Mouse (Mus musculus) heart, adult 2 months (tissue): ENCODE results near the gene Usp46.

Experiments
- CTCF ChIP-seq: fragments of 200-600 bp; IDR thresholded peaks from 2 replicates; pipeline ENCODE4 v1.8.1; 2022; ENCODE audit warnings: antibody characterized with exemption, mild to moderate bottlenecking, moderate library complexity
- EP300 ChIP-seq: fragments of 200-500 bp; IDR thresholded peaks from 2 replicates; pipeline ENCODE4 v1.6.1; 2011; ENCODE audit warnings: low read depth, low read length, control low read depth; ENCODE audit not compliant: insufficient read depth

DNA sequence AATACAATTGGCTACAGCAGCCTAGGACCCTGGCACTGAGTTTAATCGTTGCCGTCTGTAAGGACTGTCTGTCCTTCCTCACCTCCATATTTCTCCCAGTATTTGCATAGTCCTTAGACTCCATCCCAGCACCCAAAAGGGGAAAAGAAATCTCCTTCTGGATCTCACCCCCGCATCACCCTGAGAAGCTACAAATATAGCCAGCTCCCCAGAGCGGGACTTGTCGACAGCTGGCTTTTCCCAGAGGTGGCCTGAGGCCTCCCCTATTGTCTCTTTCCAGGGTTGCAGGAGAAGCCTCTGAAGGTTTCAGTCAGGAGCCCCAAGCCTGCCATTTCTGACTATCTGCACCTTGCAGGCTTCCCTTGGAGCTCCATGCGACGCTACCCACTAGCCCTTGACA, 23.6 kb downstream of the Usp46 start:
- no peak for TF ChIP-seq CTCF
- no peak for TF ChIP-seq EP300
